Mouse (Mus musculus) lung, adult 2 months (tissue): ENCODE results near the gene Bspry.

ENCODE experiments used
- CTCF ChIP-seq: fragments of 200-500 bp; IDR thresholded peaks from 2 replicates; pipeline ENCODE4 v1.5.1; 2011; ENCODE audit warnings: mild to moderate bottlenecking, low read length, control low read depth; ENCODE audit not compliant: insufficient read depth
- POLR2A ChIP-seq: fragments of 200-500 bp; IDR thresholded peaks from 2 replicates; pipeline ENCODE4 v1.6.1; 2011; ENCODE audit warnings: low read depth, mild to moderate bottlenecking, control low read depth, low read length, borderline replicate concordance; ENCODE audit errors: extremely low read depth

GRCm38 (mm10) chr4:62517538-62518415, 37.9 kb downstream of the Bspry start:
- TF ChIP-seq CTCF (no peak), POLR2A (no peak)
